8 mouse cellular contexts compared by ENCODE assay signal in genomic region chr19:55098409-55099183, GRCm38 (mm10). TPM values are rescaled to one million over a fixed set of nuclear protein-coding genes. Genes with fewer than 3 reads are reported as not detected.
A peak's percentile ranks its signal among the peaks of the same experiment; 100 is the strongest.
DNase-seq lines count a peak whose midpoint lies in the region; ATAC-seq and TF ChIP-seq lines count a peak whose summit lies in the region.

No protein-coding gene starts in this region.

- peak overlapping the region; percentile 95 for H3K4me2 ChIP-seq in embryonic facial prominence, embryonic 13.5 days
- H3K4me2 ChIP-seq in heart, embryonic 11.5 days = peak overlapping the region; percentile 94
- peak overlapping the region; percentile 92 for H3K4me2 ChIP-seq in liver, embryonic 15.5 days

- peak; percentile 57 for ATAC-seq in embryonic facial prominence, embryonic 13.5 days (ENCODE audit: insufficient number of reproducible peaks, insufficient read depth, low FRiP score, low TSS enrichment, low read depth)
- ATAC-seq in heart, embryonic 11.5 days (replicated peaks; ENCODE audit: insufficient number of reproducible peaks, low FRiP score, low TSS enrichment) = peak; percentile 49
- peak; percentile 10; the same call in 1 of the 2 replicates for ATAC-seq in liver, embryonic 15.5 days (ENCODE audit: insufficient read depth)

- no peak for TF ChIP-seq CTCF in C2C12 (IDR thresholded peaks at IDR 0.05; ENCODE audit: control insufficient read depth, insufficient read depth, insufficient read length)
- no peak for TF ChIP-seq CTCF in testis, adult 2 months (IDR thresholded peaks at IDR 0.05; ENCODE audit: control insufficient read depth, insufficient read depth, insufficient replicate concordance, low read depth, low read length)

- DNase-seq in adrenal gland, adult 2 months = peak; percentile 70
- DNase-seq in kidney, adult 9 months = peak; percentile 78
- DNase-seq in natural killer cell, adult 2 months (ENCODE audit: low spot score in 2 of 2) = peak; percentile 3 to 26

- WGBS in embryonic facial prominence, embryonic 13.5 days = under 1% methylated on average over 30 of the region's 30 CpGs
- 2% methylated on average over 30 of the region's 30 CpGs for WGBS in heart, embryonic 11.5 days (ENCODE audit: insufficient replicate concordance)
- WGBS in liver, embryonic 15.5 days (ENCODE audit: insufficient replicate concordance) = 2% methylated on average over 30 of the region's 30 CpGs

- H3K27me3 ChIP-seq in C2C12 (ENCODE audit: control insufficient read depth, insufficient read depth, insufficient read length) = no peaks in the 10 kb centered on the region
- no peaks in the 10 kb centered on the region for H3K27me3 ChIP-seq in embryonic facial prominence, embryonic 13.5 days
- H3K27me3 ChIP-seq in heart, embryonic 11.5 days (ENCODE audit: control insufficient read depth, insufficient read depth, low read length) = no peaks in the 10 kb centered on the region
- peaks cover 5% of the 10 kb centered on the region; the same call in 1 of the 2 replicates for H3K27me3 ChIP-seq in liver, embryonic 15.5 days
- no peaks in the 10 kb centered on the region for H3K27me3 ChIP-seq in testis, adult 2 months (ENCODE audit: control insufficient read depth, insufficient read depth, low read length)

- H3K4me3 ChIP-seq in C2C12 (ENCODE audit: insufficient read depth, poor library complexity, severe bottlenecking) = peak overlapping the region; percentile 84
- H3K4me3 ChIP-seq in embryonic facial prominence, embryonic 13.5 days = peak overlapping the region; percentile 97
- H3K4me3 ChIP-seq in heart, embryonic 11.5 days (ENCODE audit: low read depth, low read length) = peak overlapping the region; percentile 91
- H3K4me3 ChIP-seq in liver, embryonic 15.5 days (replicated peaks) = peak overlapping the region; percentile 70
- peak overlapping the region; percentile 89 for H3K4me3 ChIP-seq in testis, adult 2 months (ENCODE audit: control insufficient read depth, low read depth, low read length)

- H3K9ac ChIP-seq in embryonic facial prominence, embryonic 13.5 days = peak overlapping the region; percentile 94
- peak overlapping the region; percentile 96 for H3K9ac ChIP-seq in heart, embryonic 11.5 days (ENCODE audit: low read depth, low read length)
- peak overlapping the region; percentile 65 for H3K9ac ChIP-seq in liver, embryonic 15.5 days

- peak overlapping the region; percentile 79 for H3K27ac ChIP-seq in embryonic facial prominence, embryonic 13.5 days
- H3K27ac ChIP-seq in heart, embryonic 11.5 days (ENCODE audit: low read depth, low read length) = peak overlapping the region; percentile 42
- peak overlapping the region; percentile 56 for H3K27ac ChIP-seq in liver, embryonic 15.5 days (replicated peaks)
- H3K27ac ChIP-seq in testis, adult 2 months (ENCODE audit: control insufficient read depth, insufficient read depth, low read depth, low read length) = peak overlapping the region; percentile 69

- peaks cover 9% of the 10 kb centered on the region for H3K36me3 ChIP-seq in C2C12 (ENCODE audit: control insufficient read depth, insufficient read depth)
- H3K36me3 ChIP-seq in embryonic facial prominence, embryonic 13.5 days = peaks cover 17% of the 10 kb centered on the region
- no peaks in the 10 kb centered on the region for H3K36me3 ChIP-seq in heart, embryonic 11.5 days (ENCODE audit: control insufficient read depth, insufficient read depth, low read length)
- peaks cover 16% of the 10 kb centered on the region for H3K36me3 ChIP-seq in liver, embryonic 15.5 days (replicated peaks)
- no peaks in the 10 kb centered on the region for H3K36me3 ChIP-seq in testis, adult 2 months (ENCODE audit: control insufficient read depth, insufficient read depth, low read length)

- peaks cover 19% of the 10 kb centered on the region for H3K79me2 ChIP-seq in C2C12 (ENCODE audit: control insufficient read depth, insufficient read depth)

- peaks cover 18% of the 10 kb centered on the region for H3K4me1 ChIP-seq in embryonic facial prominence, embryonic 13.5 days
- peaks cover 11% of the 10 kb centered on the region for H3K4me1 ChIP-seq in heart, embryonic 11.5 days (ENCODE audit: control insufficient read depth, insufficient read depth, low read length)
- peaks cover 40% of the 10 kb centered on the region for H3K4me1 ChIP-seq in liver, embryonic 15.5 days (replicated peaks)
- H3K4me1 ChIP-seq in testis, adult 2 months (ENCODE audit: control insufficient read depth, insufficient read depth, low read length) = peaks cover 8% of the 10 kb centered on the region

- no peaks in the 10 kb centered on the region for H3K9me3 ChIP-seq in embryonic facial prominence, embryonic 13.5 days
- no peaks in the 10 kb centered on the region for H3K9me3 ChIP-seq in heart, embryonic 11.5 days (replicated peaks; ENCODE audit: control insufficient read depth, low read length)
- no peaks in the 10 kb centered on the region for H3K9me3 ChIP-seq in liver, embryonic 15.5 days (replicated peaks)

- peak overlapping the region; percentile 64 for H3ac ChIP-seq in C2C12 (ENCODE audit: control insufficient read depth, insufficient read length, low read depth)

- no peak for TF ChIP-seq POLR2A in testis, adult 2 months (IDR thresholded peaks at IDR 0.05; ENCODE audit: control insufficient read depth, low read depth, low read length)

- H3K79me3 ChIP-seq in C2C12 (ENCODE audit: low read depth) = no peaks in the 10 kb centered on the region

TF ChIP-seq in C2C12, 6 proteins besides CTCF, POLR2A, EP300 and RAD21:
- no peak for TF ChIP-seq CEBPB (IDR thresholded peaks at IDR 0.05; ENCODE audit: low read depth)
- TF ChIP-seq MYOD1 (IDR thresholded peaks at IDR 0.05; ENCODE audit: control insufficient read depth, insufficient read length, low read depth) = no peak
- no peak for TF ChIP-seq USF1 (IDR thresholded peaks at IDR 0.05; ENCODE audit: low read depth)
- TF ChIP-seq MYOG (IDR thresholded peaks at IDR 0.05; ENCODE audit: control insufficient read depth, extremely low read depth, insufficient read length) = no peak
- no peak for TF ChIP-seq FOSL1 (IDR thresholded peaks at IDR 0.05; ENCODE audit: insufficient read depth, low read length, poor library complexity, severe bottlenecking)
- no peak for TF ChIP-seq MAX (IDR thresholded peaks at IDR 0.05)

RNA-seq across cellular contexts. Expression of gene Gpam, which starts 28.4 kb away (rescaled TPM):
- 7.0 TPM for polyA plus RNA-seq in C2C12 (2012; fragmentation: generic; extraction: Trizol)
- 100 to 1,000 TPM; 199 to 552 TPM for total RNA-seq in adrenal gland, adult 2 months (2021)
- polyA plus RNA-seq in adrenal gland, adult 2 months (2012; rRNA removed) = 134 and 233 TPM in 2 replicates
- polyA plus RNA-seq in embryonic facial prominence, embryonic 13.5 days (2015; fragmentation: Nextera tagmentation; extraction: Ambion mirVana) = 14.0 and 14.3 TPM in 2 replicates
- polyA plus RNA-seq in heart, embryonic 11.5 days (2014; fragmentation: Nextera tagmentation; extraction: Ambion mirVana) = 9.9 and 11.0 TPM in 2 replicates
- polyA plus RNA-seq in liver, embryonic 15.5 days (2015; fragmentation: Nextera tagmentation; extraction: Ambion mirVana) = 28.3 and 33.6 TPM in 2 replicates
- 8.0 and 9.3 TPM in 2 replicates for polyA plus RNA-seq in testis, adult 2 months (2012; rRNA removed)

Comparison
In these comparisons a context has a peak if more than half of its experiments do, and no peak if none do; other contexts are left out.
1. Peak in every context shown above with its lines: DNase-seq, ATAC-seq, H3K4me3 ChIP-seq and H3K27ac ChIP-seq.
2. DNase-seq: peak in every context shown above with its lines; median percentile 78 in kidney, adult 9 months; 70 in adrenal gland, adult 2 months; 14 in natural killer cell, adult 2 months.